Mouse (Mus musculus): ENCODE results near the gene Clca3a2. TPM values are rescaled to one million over a fixed set of nuclear protein-coding genes. Genes with fewer than 3 reads are reported as not detected.
"Not testable (repeated sequence)": the region's sequence is repeated elsewhere in the genome, so short reads cannot be mapped to it uniquely, and the experiment has no call there.

The Clca3a2 gene
- total RNA-seq (2017) = not detected in 2 replicates

GRCm38 (mm10) chr3:144819219-144819618, at the start of gene Clca3a2:
Clca3a2 (minus strand) TSS chr3:144819494.
- ATAC-seq (replicated peaks in 1 of 2; ENCODE audit: insufficient read depth in 1 of 2, low FRiP score in 2 of 2, low TSS enrichment in 1 of 2, low read depth in 1 of 2, poor library complexity in 2 of 2, severe bottlenecking in 2 of 2) = not testable (repeated sequence)

GRCm38 (mm10) chr3:144849584-144849983, 30.3 kb upstream of the Clca3a2 start:
- ATAC-seq (replicated peaks in 1 of 2; ENCODE audit: insufficient read depth in 1 of 2, low FRiP score in 2 of 2, low TSS enrichment in 1 of 2, low read depth in 1 of 2, poor library complexity in 2 of 2, severe bottlenecking in 2 of 2) = no peak

GRCm38 (mm10) chr3:144849014-144849556, 29.8 kb upstream of the Clca3a2 start, which contains the start of gene Clca3b:
Clca3b (minus strand) TSS chr3:144849357.
- not testable (repeated sequence) for ATAC-seq (replicated peaks in 1 of 2; ENCODE audit: insufficient read depth in 1 of 2, low FRiP score in 2 of 2, low TSS enrichment in 1 of 2, low read depth in 1 of 2, poor library complexity in 2 of 2, severe bottlenecking in 2 of 2)

- ATAC-seq (replicated peaks in 1 of 2; ENCODE audit: insufficient read depth in 1 of 2, low FRiP score in 2 of 2, low TSS enrichment in 1 of 2, low read depth in 1 of 2, poor library complexity in 2 of 2, severe bottlenecking in 2 of 2) = no peak
Observed at GRCm38 (mm10) chr3:144827257-144827656, 8.0 kb upstream of the Clca3a2 start.

GRCm38 (mm10) chr3:144825151-144825550, 5.9 kb upstream of the Clca3a2 start:
- peak; percentile 85 for ATAC-seq (replicated peaks in 1 of 2; ENCODE audit: insufficient read depth in 1 of 2, low FRiP score in 2 of 2, low TSS enrichment in 1 of 2, low read depth in 1 of 2, poor library complexity in 2 of 2, severe bottlenecking in 2 of 2)

GRCm38 (mm10) chr3:144823331-144823730, 4.0 kb upstream of the Clca3a2 start:
- no peak for ATAC-seq (replicated peaks in 1 of 2; ENCODE audit: insufficient read depth in 1 of 2, low FRiP score in 2 of 2, low TSS enrichment in 1 of 2, low read depth in 1 of 2, poor library complexity in 2 of 2, severe bottlenecking in 2 of 2)

GRCm38 (mm10) chr3:144820632-144821031, 1.3 kb upstream of the Clca3a2 start:
- ATAC-seq (replicated peaks in 1 of 2; ENCODE audit: insufficient read depth in 1 of 2, low FRiP score in 2 of 2, low TSS enrichment in 1 of 2, low read depth in 1 of 2, poor library complexity in 2 of 2, severe bottlenecking in 2 of 2) = no peak

GRCm38 (mm10) chr3:144813336-144813735, 6.0 kb downstream of the Clca3a2 start:
- not testable (repeated sequence) for ATAC-seq (replicated peaks in 1 of 2; ENCODE audit: insufficient read depth in 1 of 2, low FRiP score in 2 of 2, low TSS enrichment in 1 of 2, low read depth in 1 of 2, poor library complexity in 2 of 2, severe bottlenecking in 2 of 2)

GRCm38 (mm10) chr3:144811821-144812220, 7.5 kb downstream of the Clca3a2 start:
- no peak for ATAC-seq (replicated peaks in 1 of 2; ENCODE audit: insufficient read depth in 1 of 2, low FRiP score in 2 of 2, low TSS enrichment in 1 of 2, low read depth in 1 of 2, poor library complexity in 2 of 2, severe bottlenecking in 2 of 2)

GRCm38 (mm10) chr3:144808153-144808925, 11.0 kb downstream of the Clca3a2 start:
- not testable (repeated sequence) for ATAC-seq (replicated peaks in 1 of 2; ENCODE audit: insufficient read depth in 1 of 2, low FRiP score in 2 of 2, low TSS enrichment in 1 of 2, low read depth in 1 of 2, poor library complexity in 2 of 2, severe bottlenecking in 2 of 2)

- ATAC-seq (replicated peaks in 1 of 2; ENCODE audit: insufficient read depth in 1 of 2, low FRiP score in 2 of 2, low TSS enrichment in 1 of 2, low read depth in 1 of 2, poor library complexity in 2 of 2, severe bottlenecking in 2 of 2) = not testable (repeated sequence)
Observed at GRCm38 (mm10) chr3:144806626-144807025, 12.7 kb downstream of the Clca3a2 start.

GRCm38 (mm10) chr3:144801861-144802260, 17.4 kb downstream of the Clca3a2 start:
- peak; percentile 48 to 78; a peak in 2 of 4 replicates for ATAC-seq (replicated peaks in 1 of 2; ENCODE audit: insufficient read depth in 1 of 2, low FRiP score in 2 of 2, low TSS enrichment in 1 of 2, low read depth in 1 of 2, poor library complexity in 2 of 2, severe bottlenecking in 2 of 2)

- ATAC-seq (replicated peaks in 1 of 2; ENCODE audit: insufficient read depth in 1 of 2, low FRiP score in 2 of 2, low TSS enrichment in 1 of 2, low read depth in 1 of 2, poor library complexity in 2 of 2, severe bottlenecking in 2 of 2) = no peak
Observed at GRCm38 (mm10) chr3:144785181-144786148, 33.8 kb downstream of the Clca3a2 start.

- ATAC-seq (replicated peaks in 1 of 2; ENCODE audit: insufficient read depth in 1 of 2, low FRiP score in 2 of 2, low TSS enrichment in 1 of 2, low read depth in 1 of 2, poor library complexity in 2 of 2, severe bottlenecking in 2 of 2) = no peak
Observed at GRCm38 (mm10) chr3:144765161-144765560, 54.1 kb downstream of the Clca3a2 start.

- ATAC-seq (replicated peaks in 1 of 2; ENCODE audit: insufficient read depth in 1 of 2, low FRiP score in 2 of 2, low TSS enrichment in 1 of 2, low read depth in 1 of 2, poor library complexity in 2 of 2, severe bottlenecking in 2 of 2) = no peak
Observed at GRCm38 (mm10) chr3:144761454-144761853, 57.8 kb downstream of the Clca3a2 start.

- peak; percentile 42 to 45; a peak in 2 of 4 replicates for ATAC-seq (replicated peaks in 1 of 2; ENCODE audit: insufficient read depth in 1 of 2, low FRiP score in 2 of 2, low TSS enrichment in 1 of 2, low read depth in 1 of 2, poor library complexity in 2 of 2, severe bottlenecking in 2 of 2)
Observed at GRCm38 (mm10) chr3:144760592-144761309, 58.5 kb downstream of the Clca3a2 start, which contains the start of gene Clca3a1. Clca3a1 (minus strand) TSS chr3:144760977.

- no peak for ATAC-seq (replicated peaks in 1 of 2; ENCODE audit: insufficient read depth in 1 of 2, low FRiP score in 2 of 2, low TSS enrichment in 1 of 2, low read depth in 1 of 2, poor library complexity in 2 of 2, severe bottlenecking in 2 of 2)
Observed at GRCm38 (mm10) chr3:144759719-144760118, 59.6 kb downstream of the Clca3a2 start.

Data from hematopoietic stem cell, adult 5-6 weeks (primary cell).